Mouse (Mus musculus) forebrain, postnatal 0 days (tissue): ENCODE data around the gene 4930467E23Rik. TPM values are rescaled to one million over a fixed set of nuclear protein-coding genes. Genes with fewer than 3 reads are reported as not detected.
"Not testable (repeated sequence)": the region's sequence is repeated elsewhere in the genome, so short reads cannot be mapped to it uniquely, and the experiment has no call there.

Source experiments
- ATAC-seq: fragments of 200-750 bp; cut with Nextera tagmentation; 2 replicates; pipeline ENCODE4 v1.8.0; 2017; ENCODE audit warnings: mild to moderate bottlenecking, moderate library complexity
- DNase-seq: peaks from one replicate; pipeline ENCODE4 v3.0.0-alpha.2; 2015
- H3K27ac ChIP-seq: fragments of 300-500 bp; sonication (generic); 2 replicates; pipeline ENCODE4 v1.5.1; 2014; ENCODE audit warnings: low read depth, mild to moderate bottlenecking, antibody characterized with exemption, low read length, moderate library complexity, mixed read lengths
- H3K27me3 ChIP-seq: fragments of 300-500 bp; sonication (generic); 2 replicates; pipeline ENCODE4 v1.6.1; 2014; ENCODE audit warnings: mild to moderate bottlenecking, low read length, mixed read lengths; ENCODE audit not compliant: insufficient read depth
- H3K36me3 ChIP-seq: fragments of 300-500 bp; sonication (generic); 2 replicates; pipeline ENCODE4 v1.6.1; 2014; ENCODE audit warnings: mild to moderate bottlenecking, moderate library complexity; ENCODE audit not compliant: insufficient read depth
- H3K4me1 ChIP-seq: fragments of 300-500 bp; sonication (generic); 2 replicates; pipeline ENCODE4 v1.6.1; 2014; ENCODE audit warnings: antibody characterized with exemption; ENCODE audit not compliant: insufficient read depth
- H3K4me2 ChIP-seq: fragments of 300-500 bp; sonication (generic); 2 replicates; pipeline ENCODE4 v1.6.1; 2014; ENCODE audit warnings: low read depth, mild to moderate bottlenecking, moderate library complexity
- H3K4me3 ChIP-seq: fragments of 300-500 bp; sonication (generic); 2 replicates; pipeline ENCODE4 v1.5.1; 2014; ENCODE audit warnings: low read depth, low read length, mixed read lengths
- H3K9ac ChIP-seq: fragments of 300-500 bp; sonication (generic); 2 replicates; pipeline ENCODE4 v1.6.1; 2014; ENCODE audit warnings: mild to moderate bottlenecking
- H3K9me3 ChIP-seq: fragments of 300-500 bp; sonication (generic); 2 replicates; pipeline ENCODE4 v1.6.1; 2016; ENCODE audit warnings: low read length
- WGBS: fragments of 180-500 bp; shearing (Covaris S2); extraction: QIAGEN DNeasy Blood & Tissue Kit; methylation state at CpG from one replicate; pipeline ENCODE4 v1.1.7; 2014; 5-methylcytosine and 5-hydroxymethylcytosine counted together
- polyA plus RNA-seq: library from polyadenylated mRNA; unstranded; fragments of >200 nt; fragmentation: Nextera tagmentation; extraction: Ambion mirVana; gene quantifications from 2 replicates; pipeline ENCODE4 v1.2.1, GENCODE M21; 2015
- total RNA-seq: library from RNA; depleted of rRNA; stranded (reverse); fragments of >200 nt; gene quantifications from 2 replicates; pipeline ENCODE4 v1.2.3, GENCODE M21; 2014

4930467E23Rik gene
- total and polyA plus RNA-seq, 2 experiments from 2014 or later, result not detected

DNA sequence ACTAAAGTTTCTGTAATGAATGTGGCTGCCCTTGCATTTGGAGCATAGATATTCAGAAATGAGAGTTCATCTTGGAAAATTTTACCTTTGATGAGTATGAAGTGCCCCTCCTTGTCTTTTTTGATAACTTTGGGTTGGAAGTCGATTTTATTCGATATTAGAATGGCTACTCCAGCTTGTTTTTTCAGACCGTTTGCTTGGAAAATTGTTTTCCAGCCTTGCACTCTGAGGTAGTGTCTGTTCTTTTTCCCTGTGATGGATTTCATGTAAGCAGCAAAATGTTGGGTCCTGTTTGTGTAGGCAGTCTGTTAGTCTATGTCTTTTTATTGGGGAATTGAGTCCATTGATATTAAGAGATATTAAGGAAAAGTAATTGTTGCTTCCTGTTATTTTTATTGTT lies 14.1 kb upstream of the 4930467E23Rik start:
- not testable (repeated sequence) for H3K36me3 ChIP-seq, H3K9me3 ChIP-seq, DNase-seq, H3K27me3 ChIP-seq, ATAC-seq, H3K9ac ChIP-seq, H3K27ac ChIP-seq, H3K4me2 ChIP-seq, H3K4me3 ChIP-seq, H3K4me1 ChIP-seq
- WGBS, result 93% methylated on average over 3 of the region's 3 CpGs

DNA sequence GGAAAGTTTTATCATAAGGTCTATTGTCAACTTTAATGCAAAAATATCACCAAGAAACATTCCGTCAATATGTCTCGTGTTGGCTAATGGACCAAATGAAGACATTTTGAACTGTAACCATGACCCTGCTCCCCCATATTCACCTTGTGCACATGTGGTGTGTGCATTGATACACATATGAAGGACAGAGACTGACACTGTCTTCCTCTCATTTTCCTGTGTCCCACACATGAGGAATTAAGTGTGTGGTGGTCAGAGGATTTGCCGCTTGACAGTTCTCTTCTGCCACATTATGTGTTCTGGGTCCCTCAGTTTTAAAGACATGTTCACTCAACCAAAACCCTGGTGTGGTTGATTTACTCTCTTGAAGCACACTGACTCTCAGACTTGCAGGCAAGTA lies 11.5 kb upstream of the 4930467E23Rik start:
- not testable (repeated sequence) for H3K27ac ChIP-seq, H3K9me3 ChIP-seq, H3K4me3 ChIP-seq, H3K27me3 ChIP-seq, DNase-seq, ATAC-seq, H3K36me3 ChIP-seq, H3K4me2 ChIP-seq, H3K9ac ChIP-seq, H3K4me1 ChIP-seq
- WGBS, result 96% methylated on average over 3 of the region's 3 CpGs

DNA sequence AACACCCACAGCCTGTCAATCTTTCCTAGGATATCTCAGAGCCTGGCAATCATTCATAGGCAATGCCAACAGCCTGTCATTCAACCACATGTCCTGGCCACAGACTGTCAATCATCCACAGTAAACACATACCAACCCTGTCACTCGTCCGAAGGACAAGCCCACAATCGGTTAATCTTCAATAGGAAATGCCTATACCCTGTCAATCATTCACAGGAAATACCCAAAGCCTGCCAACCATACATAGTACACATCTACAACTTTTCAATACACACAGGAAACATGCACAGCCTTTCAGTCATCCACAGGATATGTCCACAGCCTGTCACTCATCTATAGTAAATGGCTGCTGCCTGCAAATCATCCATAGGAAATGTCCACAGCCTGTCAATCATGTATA lies 9.9 kb upstream of the 4930467E23Rik start:
- not testable (repeated sequence) for H3K4me3 ChIP-seq, H3K4me1 ChIP-seq, H3K4me2 ChIP-seq, H3K9ac ChIP-seq, DNase-seq, H3K9me3 ChIP-seq, H3K27me3 ChIP-seq, H3K36me3 ChIP-seq, ATAC-seq, H3K27ac ChIP-seq
- WGBS, result 65% methylated on average over 3 of the region's 3 CpGs

DNA sequence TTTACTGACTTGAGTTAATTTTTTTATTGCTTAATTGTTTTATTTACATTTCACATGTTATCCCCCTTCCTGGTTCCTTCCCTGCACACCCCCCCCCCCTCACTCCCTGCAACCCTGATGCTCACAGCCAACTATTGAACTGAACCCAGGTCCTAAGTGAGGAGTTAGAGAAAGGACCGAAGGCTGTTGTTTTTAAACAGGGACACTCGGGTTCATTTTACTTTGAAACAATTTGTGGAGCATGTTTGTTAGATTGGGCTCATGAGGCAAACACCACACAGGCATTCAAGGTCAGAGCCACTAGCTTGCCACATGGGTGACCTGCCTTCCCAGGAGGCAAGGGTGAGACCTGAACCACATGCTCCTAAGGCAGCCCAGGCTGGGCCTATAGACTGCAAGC lies 4.5 kb upstream of the 4930467E23Rik start:
- ATAC-seq, H3K27me3 ChIP-seq: not testable (repeated sequence)
- WGBS, result 63% methylated on average over 2 of the region's 2 CpGs

DNA sequence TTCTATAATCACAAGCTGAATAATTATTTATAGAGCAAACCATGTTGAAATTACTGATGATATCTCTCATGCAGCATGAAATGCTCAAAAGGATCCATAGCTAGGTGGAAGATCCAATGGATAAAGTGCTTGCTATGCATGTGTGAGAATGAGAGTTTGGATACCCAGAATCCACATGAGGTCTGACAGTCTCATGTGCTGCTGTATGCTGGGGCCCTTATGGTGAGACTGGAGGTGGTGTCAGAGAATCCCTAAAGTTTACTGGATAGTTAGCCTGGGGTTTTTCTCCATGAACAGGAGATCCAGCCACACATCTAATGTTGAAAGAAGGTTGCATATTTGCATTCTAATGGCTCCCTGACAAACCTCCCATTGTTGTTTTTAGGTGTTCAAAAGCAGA lies 22.4 kb downstream of the 4930467E23Rik start:
- ATAC-seq, H3K4me3 ChIP-seq, H3K27ac ChIP-seq: not testable (repeated sequence)

More for the DNA sequence above, 4.5 kb upstream of the 4930467E23Rik start:
- not testable (repeated sequence) for DNase-seq, H3K36me3 ChIP-seq, H3K4me1 ChIP-seq, H3K9ac ChIP-seq, H3K9me3 ChIP-seq, H3K4me3 ChIP-seq, H3K27ac ChIP-seq, H3K4me2 ChIP-seq

DNA sequence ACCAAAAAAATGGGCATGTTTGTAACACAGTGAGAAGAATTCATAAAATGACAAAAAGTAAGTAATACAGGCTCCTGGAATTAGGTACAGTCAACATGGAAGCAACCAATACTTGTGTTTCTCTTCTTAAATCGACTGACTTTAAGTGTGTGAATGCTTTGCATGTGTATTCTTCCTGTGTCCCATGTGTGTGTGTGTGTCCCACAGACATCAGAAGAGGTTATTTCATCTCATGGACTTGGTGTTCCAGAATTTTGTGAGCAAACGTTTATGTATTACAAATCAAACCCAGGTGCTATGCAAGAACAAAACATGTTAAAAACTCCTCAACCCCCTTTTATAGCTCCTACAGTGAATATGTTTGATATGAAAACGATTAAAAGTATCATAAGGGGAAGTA lies 24.8 kb downstream of the 4930467E23Rik start:
- not testable (repeated sequence) for H3K4me1 ChIP-seq, H3K9me3 ChIP-seq, H3K36me3 ChIP-seq, H3K9ac ChIP-seq, ATAC-seq, H3K4me3 ChIP-seq, H3K4me2 ChIP-seq, H3K27me3 ChIP-seq, H3K27ac ChIP-seq, DNase-seq
- WGBS, result 67% methylated on average over 2 of the region's 3 CpGs

More for the DNA sequence above, 22.4 kb downstream of the 4930467E23Rik start:
- DNase-seq, H3K27me3 ChIP-seq, H3K9ac ChIP-seq, H3K4me2 ChIP-seq, H3K4me1 ChIP-seq, H3K9me3 ChIP-seq, H3K36me3 ChIP-seq: not testable (repeated sequence)

DNA sequence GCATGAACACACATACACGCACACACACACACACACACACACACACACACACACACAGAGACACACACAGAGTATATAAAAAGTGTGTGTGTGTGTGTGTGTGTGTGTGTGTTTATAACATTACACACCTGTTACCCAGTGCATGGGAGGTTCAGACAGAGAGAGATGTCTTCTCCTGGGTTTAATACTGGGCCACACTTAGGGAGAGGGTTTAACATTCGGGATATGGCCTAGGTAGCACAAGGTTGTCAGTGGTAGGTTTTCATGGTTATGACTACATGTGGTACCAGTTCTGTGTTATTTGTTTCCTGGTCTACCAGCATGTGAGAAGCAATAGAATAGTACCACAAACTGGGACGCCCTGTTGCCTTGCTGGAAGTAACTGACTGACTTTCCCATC lies 25.6 kb downstream of the 4930467E23Rik start:
- not testable (repeated sequence) for H3K4me2 ChIP-seq, H3K27me3 ChIP-seq, ATAC-seq, H3K9ac ChIP-seq, H3K36me3 ChIP-seq, H3K27ac ChIP-seq, H3K4me3 ChIP-seq, H3K4me1 ChIP-seq, DNase-seq, H3K9me3 ChIP-seq
- 77% methylated on average over 3 of the region's 3 CpGs for WGBS

DNA sequence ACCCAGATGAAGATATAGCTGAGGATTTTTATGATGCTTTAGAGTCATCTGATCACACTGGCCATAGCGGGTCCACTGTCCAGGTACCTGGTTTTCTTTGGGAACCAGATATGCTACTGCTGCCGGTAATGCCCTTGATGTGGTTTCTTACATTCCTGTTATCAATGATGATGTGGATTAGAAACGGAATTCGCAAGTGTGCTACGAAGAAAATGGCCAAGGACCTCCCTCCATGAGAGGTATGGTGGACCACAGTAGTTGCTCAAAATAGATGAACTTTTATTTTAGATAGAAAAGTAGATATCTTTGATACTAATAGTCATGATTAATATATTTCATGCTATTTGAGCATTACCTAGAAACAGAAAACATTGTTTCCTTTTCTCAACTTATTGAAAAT lies 32.3 kb downstream of the 4930467E23Rik start:
- not testable (repeated sequence) for ATAC-seq, H3K4me1 ChIP-seq, H3K27me3 ChIP-seq, H3K27ac ChIP-seq, H3K9ac ChIP-seq, H3K4me3 ChIP-seq, H3K9me3 ChIP-seq, H3K4me2 ChIP-seq, H3K36me3 ChIP-seq, DNase-seq
- 82% methylated on average over 5 of the region's 5 CpGs for WGBS

DNA sequence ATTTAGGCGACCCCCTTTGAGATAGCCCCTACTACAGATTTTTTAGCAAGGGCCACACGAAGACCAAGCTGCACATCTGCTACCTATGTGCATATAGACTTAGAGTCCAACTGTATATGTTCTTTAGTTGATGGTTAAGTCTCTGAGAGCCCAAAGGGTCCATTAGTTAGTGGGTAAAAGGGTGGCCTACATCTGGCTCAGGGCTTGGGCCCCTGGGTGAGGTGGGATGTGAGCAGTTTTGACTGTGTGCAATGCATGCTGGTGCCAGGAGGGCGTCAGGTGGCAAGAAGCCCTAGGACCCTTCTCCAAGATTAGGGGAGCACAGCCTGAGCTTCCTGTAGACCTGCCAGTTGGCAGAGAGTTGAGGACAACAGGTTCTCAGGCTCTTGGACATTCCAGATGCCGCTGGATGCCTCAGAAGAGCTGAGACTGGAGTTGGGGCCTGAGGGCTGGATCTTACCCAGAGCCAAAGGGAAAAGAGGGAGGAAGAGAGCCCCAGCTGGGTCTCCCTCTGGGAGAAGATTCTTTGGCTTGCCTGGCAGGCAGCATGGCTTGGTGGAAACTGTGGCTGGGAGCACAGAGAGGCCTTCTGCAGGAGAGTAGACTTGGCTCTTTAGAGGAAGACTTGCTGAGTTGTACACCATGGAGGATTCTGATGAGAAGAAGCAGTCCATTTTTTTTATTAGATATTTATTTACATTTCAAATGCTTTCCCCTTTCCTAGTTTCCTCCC lies 33.6 kb downstream of the 4930467E23Rik start:
- not testable (repeated sequence) for H3K36me3 ChIP-seq, H3K4me2 ChIP-seq, H3K27ac ChIP-seq, H3K4me1 ChIP-seq, H3K4me3 ChIP-seq, H3K9ac ChIP-seq, ATAC-seq, H3K27me3 ChIP-seq, H3K9me3 ChIP-seq, DNase-seq
- 71% methylated on average over 4 of the region's 4 CpGs for WGBS

DNA sequence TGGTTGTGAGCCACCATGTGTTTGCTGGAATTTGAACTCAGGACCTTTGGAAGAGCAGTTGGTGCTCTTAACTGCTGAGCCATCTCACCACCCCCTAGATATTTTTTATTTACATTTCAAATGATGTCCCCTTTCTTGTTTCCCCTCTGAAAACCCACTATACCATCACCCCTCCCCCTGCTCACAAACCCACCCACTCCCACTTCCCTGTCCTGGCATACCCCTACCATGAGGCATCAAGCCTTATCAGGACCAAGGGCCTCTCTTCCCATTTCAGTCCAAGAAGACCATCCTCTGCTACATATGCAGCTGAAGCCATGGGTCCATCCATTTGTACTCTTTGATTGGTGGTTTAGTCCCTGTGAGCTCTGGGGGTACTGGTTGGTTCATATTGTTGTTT lies 36.2 kb downstream of the 4930467E23Rik start:
- not testable (repeated sequence) for H3K36me3 ChIP-seq, H3K4me2 ChIP-seq, ATAC-seq, H3K9me3 ChIP-seq, H3K4me1 ChIP-seq, H3K4me3 ChIP-seq, H3K9ac ChIP-seq, H3K27me3 ChIP-seq, H3K27ac ChIP-seq, DNase-seq

DNA sequence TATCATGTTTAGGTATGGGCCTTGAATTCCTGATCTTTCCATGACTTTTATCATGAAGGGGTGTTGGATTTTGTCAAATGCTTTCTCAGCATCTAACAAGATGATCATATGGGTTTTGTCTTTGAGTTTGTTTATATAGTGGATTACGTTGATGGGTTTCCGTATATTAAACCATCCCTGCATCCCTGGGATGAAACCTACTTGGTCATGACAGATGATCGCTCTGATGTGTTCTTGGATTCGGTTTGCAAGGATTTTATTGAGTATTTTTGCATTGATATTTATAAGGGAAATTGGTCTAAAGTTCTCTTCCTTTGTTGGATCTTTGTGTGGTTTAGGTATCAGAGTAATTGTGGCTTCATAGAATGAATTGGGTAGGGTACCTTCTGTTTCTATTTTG lies 44.1 kb downstream of the 4930467E23Rik start:
- not testable (repeated sequence) for DNase-seq, H3K4me3 ChIP-seq, H3K9me3 ChIP-seq, ATAC-seq, H3K4me1 ChIP-seq, H3K9ac ChIP-seq, H3K27ac ChIP-seq, H3K4me2 ChIP-seq, H3K36me3 ChIP-seq, H3K27me3 ChIP-seq
- WGBS, result 85% methylated on average over 4 of the region's 4 CpGs
